Mouse (Mus musculus) 3T3-L1 (cell line): Measurements from ENCODE around the gene Erg.

Experiments
- DNase-seq: peaks from one replicate; pipeline ENCODE4 v3.0.0-alpha.2; 2015; ENCODE audit warnings: low read depth, low spot score

The Erg gene

GRCm38 (mm10) chr16:95446368-95446767, 140.0 kb downstream of the Erg start:
- DNase-seq: no peak

- DNase-seq: no peak
These were observed 144.4 kb downstream of the Erg start for GRCm38 (mm10) chr16:95442023-95442422.

GRCm38 (mm10) chr16:95441179-95441578, 145.2 kb downstream of the Erg start:
- no peak for DNase-seq

GRCm38 (mm10) chr16:95440334-95440733, 146.1 kb downstream of the Erg start:
- peak; percentile 39 for DNase-seq

- DNase-seq: no peak
These were observed 146.6 kb downstream of the Erg start for GRCm38 (mm10) chr16:95439794-95440193.

GRCm38 (mm10) chr16:95438848-95439540, 147.4 kb downstream of the Erg start:
- no peak for DNase-seq

- DNase-seq: peak; percentile 31
These were observed 149.8 kb downstream of the Erg start for GRCm38 (mm10) chr16:95436611-95437010.

- no peak for DNase-seq
These were observed 150.3 kb downstream of the Erg start for GRCm38 (mm10) chr16:95436051-95436450.

GRCm38 (mm10) chr16:95434434-95434833, 152.0 kb downstream of the Erg start:
- DNase-seq: no peak

- DNase-seq: no peak
These were observed 153.8 kb downstream of the Erg start for GRCm38 (mm10) chr16:95432540-95432971.

GRCm38 (mm10) chr16:95429851-95430250, 156.5 kb downstream of the Erg start:
- DNase-seq: no peak

- DNase-seq: no peak
These were observed 158.2 kb downstream of the Erg start for GRCm38 (mm10) chr16:95428239-95428638.

GRCm38 (mm10) chr16:95427512-95427911, 158.9 kb downstream of the Erg start:
- no peak for DNase-seq

GRCm38 (mm10) chr16:95422658-95423073, 163.7 kb downstream of the Erg start:
- DNase-seq: peak; percentile 11

GRCm38 (mm10) chr16:95421235-95421886, 165.0 kb downstream of the Erg start:
- DNase-seq: no peak

GRCm38 (mm10) chr16:95415921-95416320, 170.5 kb downstream of the Erg start:
- DNase-seq: no peak

GRCm38 (mm10) chr16:95415372-95415771, 171.0 kb downstream of the Erg start:
- no peak for DNase-seq

GRCm38 (mm10) chr16:95413401-95413959, 172.9 kb downstream of the Erg start:
- DNase-seq: no peak

GRCm38 (mm10) chr16:95408096-95408495, 178.3 kb downstream of the Erg start:
- DNase-seq: no peak

GRCm38 (mm10) chr16:95405496-95405895, 180.9 kb downstream of the Erg start:
- DNase-seq: no peak

- DNase-seq: no peak
These were observed 182.9 kb downstream of the Erg start for GRCm38 (mm10) chr16:95403453-95403852.

GRCm38 (mm10) chr16:95401869-95402268, 184.5 kb downstream of the Erg start:
- no peak for DNase-seq
